Comparison of ENCODE assay signal across 8 mouse cellular contexts in the genomic region with DNA sequence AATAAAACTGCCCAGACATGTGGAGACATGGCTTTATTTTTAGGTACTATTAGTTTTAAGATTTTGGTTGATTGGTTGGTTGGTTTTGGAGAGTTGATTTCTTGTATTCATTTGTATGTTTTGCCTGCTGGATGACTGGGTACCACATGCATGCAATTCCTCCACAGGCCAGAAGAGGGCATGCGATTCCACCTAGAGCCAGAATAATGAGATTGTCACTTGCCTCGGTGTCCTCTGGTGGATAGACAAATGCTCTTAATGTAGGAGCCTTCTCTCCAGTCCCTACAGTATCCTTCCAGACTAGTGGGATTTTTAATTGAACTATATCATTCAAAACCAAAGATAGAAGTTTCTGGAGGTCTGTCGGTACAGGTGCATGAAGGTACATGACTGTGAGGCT.
A peak's percentile ranks its signal among the peaks of the same experiment; 100 is the strongest.
DNase-seq lines count a peak whose midpoint lies in the region; ATAC-seq lines count a peak whose summit lies in the region.

No protein-coding gene starts in this region.

- H3K4me2 ChIP-seq in forebrain, embryonic 16.5 days (ENCODE audit: low read length): no peak overlapping the region
- no peak overlapping the region for H3K4me2 ChIP-seq in midbrain, embryonic 12.5 days (replicated peaks)

- no peak overlapping the region for H3K4me3 ChIP-seq in forebrain, embryonic 16.5 days (replicated peaks; ENCODE audit: low read length)
- no peak overlapping the region for H3K4me3 ChIP-seq in midbrain, embryonic 12.5 days

- no peaks in the 10 kb centered on the region for H3K27me3 ChIP-seq in forebrain, embryonic 16.5 days (replicated peaks; ENCODE audit: control insufficient read depth, insufficient read depth, low read length)
- H3K27me3 ChIP-seq in midbrain, embryonic 12.5 days: no peaks in the 10 kb centered on the region

- ATAC-seq in cerebellum, adult (ENCODE audit: insufficient number of reproducible peaks, low FRiP score, low TSS enrichment): peak; percentile 77; the same call in 1 of the 2 replicates
- peak; percentile 43; the same call in 1 of the 2 replicates for ATAC-seq in forebrain, embryonic 16.5 days
- ATAC-seq in midbrain, embryonic 12.5 days (ENCODE audit: low FRiP score, low read depth): peak; percentile 57

- no peaks in the 10 kb centered on the region for H3K36me3 ChIP-seq in forebrain, embryonic 16.5 days (ENCODE audit: control insufficient read depth, insufficient read depth)
- no peaks in the 10 kb centered on the region for H3K36me3 ChIP-seq in midbrain, embryonic 12.5 days

- H3K9me3 ChIP-seq in forebrain, embryonic 16.5 days (ENCODE audit: control insufficient read depth, low read length): no peaks in the 10 kb centered on the region
- H3K9me3 ChIP-seq in midbrain, embryonic 12.5 days: no peaks in the 10 kb centered on the region

- H3K4me1 ChIP-seq in forebrain, embryonic 16.5 days (replicated peaks; ENCODE audit: control insufficient read depth, insufficient read depth, low read length): no peaks in the 10 kb centered on the region
- no peaks in the 10 kb centered on the region for H3K4me1 ChIP-seq in midbrain, embryonic 12.5 days

- no peak for DNase-seq in cerebellum, adult 11-12 months
- DNase-seq in 3T3-L1 (ENCODE audit: low read depth, low spot score): peak; percentile 23
- peak; percentile 21 to 42 for DNase-seq in cerebellum, adult 18-20 months
- DNase-seq in layer of hippocampus, adult 9-10 months (ENCODE audit: low spot score): peak; percentile 49
- no peak for DNase-seq in natural killer cell, adult 2 months (ENCODE audit: low spot score in 2 of 2)

- no peak overlapping the region for H3K9ac ChIP-seq in forebrain, embryonic 16.5 days (replicated peaks; ENCODE audit: low read depth, low read length)
- no peak overlapping the region for H3K9ac ChIP-seq in midbrain, embryonic 12.5 days (replicated peaks)

- no peak overlapping the region for H3K27ac ChIP-seq in forebrain, embryonic 16.5 days (ENCODE audit: low read length)
- no peak overlapping the region for H3K27ac ChIP-seq in midbrain, embryonic 12.5 days (replicated peaks)

- WGBS in forebrain, embryonic 16.5 days: 37% methylated on average over 3 of the region's 3 CpGs
- WGBS in midbrain, embryonic 12.5 days: 38% methylated on average over 3 of the region's 3 CpGs

Comparison
In these comparisons a context has a peak if more than half of its experiments do, and no peak if none do; other contexts are left out.
1. DNase-seq: peak in 3T3-L1 (single experiment), cerebellum, adult 18-20 months (2 of 2) and layer of hippocampus, adult 9-10 months (single experiment); none in cerebellum, adult 11-12 months (single experiment) and natural killer cell, adult 2 months (0 of 2).
2. Peak in every context shown above with its lines, with median percentiles within 50 percentile points of each other: ATAC-seq.